Mouse (Mus musculus): Measurements from ENCODE around the gene Abcb5. TPM values are rescaled to one million over a fixed set of nuclear protein-coding genes. Genes with fewer than 3 reads are reported as not detected.
"Not testable (repeated sequence)": the region's sequence is repeated elsewhere in the genome, so short reads cannot be mapped to it uniquely, and the experiment has no call there.

Abcb5 gene
- polyA plus RNA-seq (2017; shearing (Covaris generic)), result not detected

DNA sequence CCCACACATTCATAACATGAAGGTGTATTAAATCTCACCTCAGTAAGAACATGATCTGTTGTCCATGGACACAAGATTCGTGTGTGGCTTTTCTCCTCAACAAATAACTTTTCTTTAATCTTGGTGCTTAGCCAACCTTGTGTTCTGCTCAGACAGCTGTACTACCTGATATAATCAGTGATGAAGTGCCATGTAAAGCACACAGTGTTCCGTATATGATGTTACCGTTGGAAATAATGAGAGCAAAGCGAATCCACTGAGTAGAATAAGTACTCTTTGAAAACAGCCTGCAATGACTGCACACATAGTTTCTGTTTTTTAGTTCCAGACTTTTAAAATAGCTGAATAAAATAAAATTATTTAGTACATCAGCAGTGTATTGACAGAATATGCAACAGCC is at the start of gene Abcb5:
TSS of gene Abcb5 (minus strand) at position 101 of the 400 bp plus-strand sequence.
- no peak for ATAC-seq

DNA sequence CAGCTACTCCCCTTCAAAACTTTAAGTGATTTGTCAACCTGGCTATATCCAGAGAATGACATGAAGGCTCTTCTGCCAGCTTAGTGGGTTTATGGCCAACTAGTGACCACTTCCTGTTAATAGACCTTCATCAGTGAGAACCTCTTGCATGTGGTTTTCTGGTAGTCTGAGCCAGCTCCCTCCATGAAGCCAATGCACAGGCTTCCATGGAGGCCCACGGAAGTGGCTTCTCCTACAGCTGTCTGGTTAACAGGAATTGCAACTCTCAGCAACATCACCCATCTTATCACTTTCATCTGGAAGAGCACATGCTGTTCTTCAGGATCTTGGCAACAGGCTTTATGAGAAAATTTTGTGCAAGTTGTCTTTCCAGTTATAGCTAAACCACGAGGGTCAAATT is 33.0 kb upstream of the Abcb5 start:
- ATAC-seq, result no peak

DNA sequence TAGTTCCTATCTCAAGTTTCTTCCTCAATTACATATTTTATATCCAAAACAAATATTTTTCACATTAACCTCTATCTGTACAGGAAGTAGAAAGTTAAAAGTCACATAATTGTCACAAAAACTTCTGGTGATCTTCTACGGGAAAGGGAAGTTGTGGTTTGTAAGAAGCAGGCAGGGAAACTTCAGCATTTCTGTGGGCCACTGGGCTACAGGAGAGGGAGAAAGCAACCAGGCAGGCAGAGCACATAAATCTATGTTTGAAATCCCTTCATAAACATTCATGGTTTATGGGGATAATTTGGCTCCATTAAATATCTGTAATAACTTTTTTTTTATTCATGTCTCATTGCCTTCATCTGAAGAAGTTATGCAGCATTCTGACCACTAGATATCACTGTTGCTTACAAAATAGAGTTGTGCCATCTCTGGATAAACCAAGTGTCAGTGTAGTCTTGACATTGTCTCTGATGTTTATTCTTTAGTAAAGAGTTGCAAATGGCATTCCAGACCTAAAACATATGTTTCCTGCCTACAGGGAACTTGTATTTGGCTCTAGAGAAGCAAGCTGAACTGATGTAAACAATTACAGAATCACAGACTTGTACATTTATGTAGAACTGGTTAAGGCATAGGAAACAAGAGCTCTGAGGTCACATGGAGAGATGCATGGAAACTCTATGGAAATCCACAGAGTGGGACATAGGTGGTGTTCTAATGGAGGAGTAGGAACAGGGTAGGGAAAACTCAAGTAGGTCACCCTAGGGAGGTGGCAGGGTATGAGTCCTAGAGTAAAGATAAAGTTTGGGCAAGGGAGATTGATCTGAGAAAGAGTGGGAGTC is 28.3 kb upstream of the Abcb5 start:
- no peak for ATAC-seq

DNA sequence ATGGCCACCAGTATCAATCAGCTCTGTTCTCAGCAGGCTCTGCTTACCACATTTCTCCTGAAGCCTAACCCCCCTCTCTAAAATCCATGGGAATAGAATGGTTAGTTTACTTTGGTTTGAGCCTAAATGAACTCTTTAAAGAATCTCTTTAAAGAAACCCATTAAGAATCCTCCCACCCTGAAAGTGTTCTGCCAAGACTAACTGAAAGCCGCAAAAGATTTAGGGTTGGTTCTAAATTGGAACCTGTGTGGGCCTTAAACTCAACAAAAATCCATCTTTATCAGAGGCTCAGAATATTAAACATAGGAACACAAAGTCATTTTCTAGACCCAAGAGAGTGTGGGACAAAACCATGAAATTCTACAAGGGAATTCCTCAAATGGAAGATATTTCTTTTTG is 18.6 kb upstream of the Abcb5 start:
- no peak for ATAC-seq

DNA sequence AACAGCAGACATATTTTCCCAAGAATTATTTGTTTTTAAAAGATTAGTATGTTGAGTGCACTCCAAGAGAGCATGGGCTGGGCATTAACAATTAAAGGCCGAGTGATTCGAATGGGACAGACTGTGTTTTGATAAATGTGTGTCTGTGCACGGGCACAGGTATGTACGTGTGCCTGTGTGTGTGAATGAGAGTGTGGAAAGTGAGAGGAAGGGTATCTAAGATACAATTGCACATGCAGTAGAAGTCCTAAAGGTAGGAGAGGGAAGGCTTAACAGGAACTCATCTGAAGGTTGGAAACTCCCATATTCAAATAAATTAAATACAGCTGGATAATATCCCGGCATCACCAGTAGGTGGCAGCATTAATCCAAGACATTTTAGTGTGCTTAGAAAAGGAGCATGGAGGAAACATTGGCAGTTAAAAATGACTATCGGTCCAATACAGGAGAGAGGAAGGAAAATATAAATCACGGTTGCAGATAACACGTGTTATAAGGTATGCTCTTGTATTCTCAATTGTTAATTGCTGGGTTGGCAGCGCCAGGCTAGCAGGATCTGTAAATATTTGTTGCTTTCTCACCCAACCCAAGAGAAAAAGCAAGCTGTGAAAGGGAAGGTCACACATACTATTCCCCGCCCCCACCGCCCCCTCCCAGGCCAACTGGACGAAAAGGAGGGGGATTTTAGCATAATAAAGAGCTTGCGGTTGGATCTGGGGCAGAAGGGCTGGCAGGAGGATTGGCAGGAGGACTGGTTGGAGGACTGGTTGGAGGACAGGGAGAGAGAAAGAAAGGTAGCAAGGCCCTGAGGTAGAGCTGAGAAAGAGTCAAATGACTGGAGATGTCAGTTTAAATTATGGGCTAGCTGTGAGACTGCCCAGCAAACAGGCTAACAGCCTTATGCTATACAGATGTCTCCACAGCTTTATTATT is 35.6 kb downstream of the Abcb5 start:
- ATAC-seq, result peak; percentile 73

DNA sequence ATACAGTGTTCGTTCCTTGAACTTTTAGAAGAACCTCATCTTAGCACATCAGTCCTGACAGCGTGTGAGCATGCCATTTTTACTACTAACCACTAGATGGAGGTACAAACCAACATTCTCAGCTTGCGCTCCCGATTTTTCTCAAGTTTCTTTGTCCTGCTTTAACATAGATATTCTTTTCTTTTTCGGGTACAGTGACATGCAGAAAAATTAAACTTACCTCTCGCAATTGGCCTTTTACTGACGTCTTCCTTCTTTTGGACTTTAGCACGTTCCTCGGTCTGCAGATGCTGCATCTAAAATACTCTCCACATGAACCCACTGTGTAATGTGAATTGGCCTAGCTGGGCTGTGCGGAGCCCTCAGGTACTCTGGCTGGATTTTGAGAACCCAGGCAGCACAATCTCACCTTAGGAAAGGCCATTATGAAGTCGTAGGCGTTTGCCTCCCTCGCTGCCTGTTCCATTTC is 39.4 kb downstream of the Abcb5 start:
- ATAC-seq, result no peak

DNA sequence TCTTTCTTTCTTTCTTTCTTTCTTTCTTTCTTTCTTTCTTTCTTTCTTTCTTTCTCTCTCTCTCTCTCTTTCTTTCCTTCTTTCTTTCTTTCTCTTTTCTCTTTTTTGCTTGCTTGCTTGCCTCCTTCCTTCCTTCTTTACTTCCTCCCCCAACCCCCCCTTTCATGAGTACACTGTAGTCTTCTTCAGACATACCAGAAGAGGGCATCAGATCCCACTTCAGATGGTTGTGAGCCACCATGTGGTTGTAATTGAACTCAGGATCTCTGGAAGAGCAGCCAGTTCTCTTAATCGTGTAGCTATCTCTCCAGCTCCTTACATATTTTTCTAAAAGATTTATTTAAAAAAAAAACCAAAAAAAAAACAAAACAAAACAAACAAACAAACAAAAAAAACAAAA is 42.3 kb downstream of the Abcb5 start:
- not testable (repeated sequence) for ATAC-seq

DNA sequence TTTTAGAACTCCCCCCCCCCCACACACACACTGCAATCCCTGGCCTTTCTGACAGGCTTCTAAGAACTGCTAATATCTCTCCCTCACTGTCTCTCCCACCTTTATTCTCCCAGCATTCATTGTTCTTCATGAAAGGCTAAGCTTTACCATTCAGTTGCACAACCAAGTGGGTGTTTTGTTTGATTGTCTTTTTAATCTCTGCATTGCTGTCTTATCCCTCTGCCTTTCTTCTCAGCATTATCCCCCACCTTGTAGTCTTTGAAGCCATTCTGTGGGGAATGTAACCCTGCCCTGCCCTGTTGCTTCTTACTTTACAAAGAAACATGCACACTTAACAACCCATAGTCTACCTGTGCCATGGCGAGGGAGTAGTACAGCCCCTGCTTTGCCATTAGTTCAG is 48.5 kb downstream of the Abcb5 start:
- no peak for ATAC-seq

DNA sequence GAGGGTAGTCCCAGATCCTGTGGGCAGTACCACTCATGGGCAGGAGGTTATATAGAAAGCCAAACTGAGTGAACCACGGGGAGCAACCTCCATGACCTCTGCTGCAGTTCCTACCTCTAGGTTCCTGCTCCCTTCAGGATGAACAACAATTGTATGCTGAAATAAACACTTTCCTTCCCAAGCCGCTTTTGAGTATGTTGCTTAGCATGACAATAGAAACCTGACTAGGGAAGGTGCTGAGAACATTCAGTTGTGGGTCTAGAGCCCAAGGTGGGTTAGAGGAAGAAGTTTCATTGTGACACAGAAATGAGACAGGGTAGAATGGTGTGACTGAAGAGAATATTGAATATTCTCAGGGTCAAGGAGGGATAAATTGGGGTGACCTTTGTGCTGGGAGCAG is 55.9 kb downstream of the Abcb5 start:
- no peak for ATAC-seq

DNA sequence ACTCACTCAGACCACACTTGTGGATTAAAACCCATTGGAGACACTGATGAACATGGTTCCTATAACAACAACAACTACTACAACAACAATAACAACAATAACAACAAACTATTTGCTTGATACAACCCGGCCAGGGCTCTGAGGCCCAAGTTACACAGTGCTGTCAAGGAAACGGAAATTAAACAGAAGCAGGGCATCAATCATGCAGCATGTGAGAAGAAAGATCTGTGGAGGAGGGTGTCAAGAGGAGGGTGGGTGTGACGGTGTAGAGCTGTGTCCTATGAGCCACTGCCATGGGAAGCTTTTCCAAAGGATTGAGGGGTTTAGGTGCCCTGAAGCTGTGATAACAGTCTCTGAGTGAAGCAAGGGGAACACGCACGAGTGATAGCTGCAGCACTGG is 64.0 kb downstream of the Abcb5 start:
- ATAC-seq, result no peak

DNA sequence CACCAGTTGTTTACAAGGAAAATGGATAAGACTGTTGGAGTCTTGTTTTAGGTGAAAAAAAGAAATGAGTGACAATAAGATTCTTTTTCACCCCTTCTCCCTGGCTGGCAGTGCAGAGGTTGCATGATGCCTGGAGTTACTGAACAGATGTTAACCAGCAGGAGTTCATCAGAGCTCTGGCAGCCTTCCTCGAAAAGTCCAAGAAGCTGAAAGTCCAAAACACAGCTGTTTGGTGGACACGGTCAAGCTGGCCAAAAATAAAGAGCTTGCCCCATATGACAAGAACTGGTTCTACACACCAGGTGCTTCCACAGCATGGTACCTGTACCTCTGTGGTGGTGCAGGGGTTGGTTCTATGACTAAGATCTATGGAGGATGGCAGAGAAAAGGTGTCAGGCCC is 78.3 kb downstream of the Abcb5 start:
- no peak for ATAC-seq

DNA sequence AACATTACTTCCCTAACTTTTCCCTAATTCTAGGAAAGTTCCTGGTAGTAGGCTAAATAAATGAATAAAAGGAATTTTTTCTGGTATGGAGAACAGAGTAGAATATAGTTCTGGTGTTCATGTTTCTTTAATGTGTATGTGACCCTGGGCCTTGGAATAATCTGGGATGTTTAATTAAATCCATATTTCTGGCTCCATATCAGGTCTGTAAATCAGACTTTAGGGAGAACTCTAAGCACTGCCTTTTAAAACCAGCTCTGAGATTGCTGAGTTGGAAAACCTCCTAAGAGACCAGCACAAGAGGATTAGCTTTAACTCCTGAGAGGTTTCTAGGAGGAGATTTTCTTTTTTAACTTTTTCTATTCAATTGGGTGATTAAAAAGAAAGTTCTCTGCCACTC is 83.4 kb downstream of the Abcb5 start:
- ATAC-seq, result no peak

DNA sequence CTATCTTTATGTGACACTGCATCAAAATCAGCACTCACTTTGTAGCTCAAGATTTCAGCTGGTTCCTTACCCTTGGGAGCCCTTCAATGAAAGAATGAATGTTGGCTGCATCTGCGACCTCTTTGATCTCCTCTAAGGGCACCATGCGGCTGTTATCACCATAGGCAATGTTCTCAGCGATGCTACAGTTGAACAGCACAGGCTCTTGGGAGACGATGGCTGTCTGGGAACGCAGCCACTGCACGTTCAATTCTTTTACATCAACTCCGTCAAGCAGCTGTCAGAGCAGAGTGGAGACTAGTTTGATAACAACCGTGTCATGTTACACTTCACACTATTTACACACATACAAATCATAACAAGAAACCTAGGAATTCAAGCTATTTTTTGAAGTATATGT is 93.5 kb downstream of the Abcb5 start:
- no peak for ATAC-seq

DNA sequence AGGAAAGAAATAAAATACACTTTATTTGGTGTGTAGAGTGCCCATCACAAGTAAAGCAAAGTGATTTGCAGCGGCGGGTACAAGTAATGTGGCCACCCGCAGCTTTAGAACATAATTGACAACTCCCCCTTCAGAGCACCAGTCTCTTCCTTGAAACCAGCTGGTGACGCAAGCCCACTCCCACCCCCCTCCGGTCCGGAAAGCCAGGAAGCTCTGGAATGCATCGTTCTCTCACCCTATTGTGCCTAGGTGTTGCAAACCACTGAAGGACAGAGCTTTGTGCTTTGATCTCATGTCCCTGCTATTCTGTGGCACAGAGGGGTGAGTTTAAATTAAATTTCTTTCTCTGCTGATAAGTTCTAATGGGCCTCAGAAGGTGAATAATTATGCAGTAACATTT is 110.1 kb downstream of the Abcb5 start:
- no peak for ATAC-seq

DNA sequence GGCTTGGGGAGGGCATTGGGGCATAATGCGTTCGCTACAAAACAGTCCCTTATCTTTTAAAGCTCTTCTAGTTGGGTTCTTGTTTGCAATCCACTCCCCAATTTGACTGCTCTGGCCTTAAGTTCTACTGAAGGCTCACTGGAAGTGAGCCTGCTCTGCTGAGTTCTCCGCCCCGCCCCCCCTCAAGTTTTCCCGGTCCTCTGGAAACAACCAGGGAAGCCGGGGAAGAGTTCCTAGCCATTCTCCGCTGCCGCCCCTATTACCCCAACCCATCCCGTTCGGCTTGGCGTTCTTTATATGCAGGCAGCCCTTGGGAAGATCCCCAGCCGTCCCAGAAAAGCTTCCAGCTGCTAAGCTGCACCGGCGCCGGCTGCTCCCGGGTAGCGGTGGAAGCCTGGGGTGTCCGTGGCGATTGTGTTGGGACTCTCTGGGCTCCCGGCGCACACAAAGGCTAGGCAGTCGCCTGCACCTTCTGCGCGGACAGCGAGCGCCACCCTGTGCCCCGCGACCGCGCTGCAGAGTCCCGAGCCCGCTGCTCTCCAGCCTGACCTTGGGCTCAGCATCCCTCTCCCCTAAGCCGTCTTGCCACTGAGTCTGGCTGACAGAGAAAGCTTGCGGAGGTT is 111.3 kb downstream of the Abcb5 start:
- peak; percentile 46 for ATAC-seq

DNA sequence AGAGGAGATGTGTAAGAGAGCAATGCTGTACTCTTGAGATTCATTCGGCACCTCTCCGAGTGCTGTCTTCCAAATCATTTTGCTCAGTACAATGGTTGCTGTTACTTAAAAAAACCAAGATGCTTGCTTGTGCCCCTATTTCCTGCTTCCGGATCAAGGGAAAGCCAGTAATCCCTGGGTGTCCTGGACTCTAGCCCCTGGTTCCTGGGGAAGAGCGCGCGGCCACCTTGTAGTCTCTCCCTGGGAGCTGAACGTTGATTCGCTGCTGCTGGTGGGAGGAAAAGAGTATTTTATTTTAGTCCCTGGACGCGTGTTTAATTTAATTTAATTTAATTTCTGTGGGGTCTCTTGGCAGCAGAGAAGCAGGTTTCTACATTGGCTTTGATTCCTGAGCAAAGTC is 111.8 kb downstream of the Abcb5 start:
- ATAC-seq, result no peak

DNA sequence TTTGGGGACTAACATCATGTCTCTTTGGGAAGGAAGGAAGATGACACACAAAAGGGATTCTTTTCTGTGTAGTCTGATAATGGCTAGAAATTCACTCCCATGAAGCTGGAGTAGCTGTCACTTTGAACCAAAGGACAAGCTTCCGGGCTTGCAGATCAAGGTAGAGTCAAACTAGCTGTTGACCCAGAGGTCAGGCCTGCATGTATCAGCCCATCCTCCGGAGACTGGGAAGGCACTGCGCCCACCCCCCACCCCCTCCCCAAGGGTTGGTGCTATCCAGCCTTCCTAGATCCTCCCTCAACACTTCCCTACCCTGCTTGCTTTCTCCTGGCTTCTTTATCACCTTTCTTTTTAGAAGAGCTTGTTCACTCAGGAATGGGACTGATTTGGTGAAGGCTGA is 112.9 kb downstream of the Abcb5 start:
- ATAC-seq, result no peak

DNA sequence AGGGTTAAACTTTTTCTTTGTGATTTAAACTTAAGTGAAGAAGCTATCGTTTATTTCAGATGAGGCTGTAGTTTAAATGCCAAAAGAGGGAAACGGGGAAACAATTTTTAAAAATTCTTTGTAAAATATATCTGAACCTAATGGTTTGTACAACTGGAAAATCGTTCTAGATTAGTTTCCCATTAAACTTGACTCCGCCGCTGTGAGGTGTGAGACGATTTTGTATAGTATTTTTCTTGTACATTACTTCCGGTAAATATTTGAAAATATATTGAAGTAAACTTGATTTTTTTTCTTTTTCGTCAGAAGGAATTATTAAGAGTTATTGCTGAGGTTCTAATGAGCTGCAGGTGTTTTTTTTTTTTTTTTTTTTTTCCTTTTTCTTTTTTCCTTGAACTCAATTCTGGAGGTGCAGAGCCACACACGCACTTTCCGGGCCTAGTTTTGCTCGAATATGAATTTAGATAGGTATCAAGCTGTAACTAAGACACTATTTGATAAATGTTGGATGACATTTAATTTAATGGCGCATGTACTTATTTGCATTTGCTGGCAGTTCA is 115.3 kb downstream of the Abcb5 start:
- no peak for ATAC-seq

DNA sequence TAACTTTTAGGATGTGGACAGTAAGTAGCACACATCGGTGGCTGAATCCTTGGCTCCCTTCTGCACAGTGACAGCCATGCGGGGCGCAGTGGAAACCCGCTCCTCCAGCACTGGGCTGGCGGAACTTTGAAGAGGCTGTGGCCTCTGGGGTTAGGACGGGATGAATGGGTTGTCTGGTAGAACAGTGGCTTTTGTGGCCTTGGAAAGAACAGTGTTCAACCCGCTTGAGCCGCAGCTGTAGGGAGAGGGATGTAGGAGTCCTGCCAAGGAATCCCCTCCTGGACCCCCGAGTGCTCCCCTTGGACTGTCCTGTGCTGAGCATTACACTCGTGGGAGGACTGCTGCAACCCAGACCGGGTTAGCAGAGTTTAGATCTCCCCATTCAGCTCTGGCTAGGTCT is 116.2 kb downstream of the Abcb5 start:
- ATAC-seq, result no peak

DNA sequence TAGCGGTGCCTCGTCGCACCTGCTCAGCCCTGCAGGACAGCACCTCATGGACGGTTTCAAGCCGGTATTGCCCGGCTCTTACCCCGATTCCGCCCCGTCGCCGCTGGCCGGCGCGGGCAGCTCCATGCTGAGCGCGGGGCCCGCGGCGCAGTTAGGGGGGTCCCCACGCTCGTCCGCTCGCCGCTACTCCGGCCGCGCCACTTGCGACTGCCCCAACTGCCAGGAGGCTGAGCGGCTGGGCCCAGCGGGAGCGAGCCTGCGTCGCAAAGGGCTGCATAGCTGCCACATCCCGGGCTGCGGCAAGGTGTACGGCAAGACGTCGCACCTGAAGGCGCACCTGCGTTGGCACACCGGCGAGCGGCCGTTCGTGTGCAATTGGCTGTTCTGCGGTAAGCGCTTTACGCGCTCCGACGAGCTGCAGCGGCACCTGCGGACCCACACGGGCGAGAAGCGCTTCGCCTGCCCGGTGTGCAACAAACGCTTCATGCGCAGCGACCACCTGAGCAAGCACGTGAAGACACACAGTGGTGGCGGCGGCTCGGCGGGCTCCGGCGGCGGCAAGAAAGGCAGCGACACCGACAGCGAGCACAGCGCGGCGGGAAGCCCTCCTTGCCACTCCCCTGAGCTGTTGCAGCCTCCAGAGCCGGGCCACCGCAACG is 116.9 kb downstream of the Abcb5 start:
- no peak for ATAC-seq

DNA sequence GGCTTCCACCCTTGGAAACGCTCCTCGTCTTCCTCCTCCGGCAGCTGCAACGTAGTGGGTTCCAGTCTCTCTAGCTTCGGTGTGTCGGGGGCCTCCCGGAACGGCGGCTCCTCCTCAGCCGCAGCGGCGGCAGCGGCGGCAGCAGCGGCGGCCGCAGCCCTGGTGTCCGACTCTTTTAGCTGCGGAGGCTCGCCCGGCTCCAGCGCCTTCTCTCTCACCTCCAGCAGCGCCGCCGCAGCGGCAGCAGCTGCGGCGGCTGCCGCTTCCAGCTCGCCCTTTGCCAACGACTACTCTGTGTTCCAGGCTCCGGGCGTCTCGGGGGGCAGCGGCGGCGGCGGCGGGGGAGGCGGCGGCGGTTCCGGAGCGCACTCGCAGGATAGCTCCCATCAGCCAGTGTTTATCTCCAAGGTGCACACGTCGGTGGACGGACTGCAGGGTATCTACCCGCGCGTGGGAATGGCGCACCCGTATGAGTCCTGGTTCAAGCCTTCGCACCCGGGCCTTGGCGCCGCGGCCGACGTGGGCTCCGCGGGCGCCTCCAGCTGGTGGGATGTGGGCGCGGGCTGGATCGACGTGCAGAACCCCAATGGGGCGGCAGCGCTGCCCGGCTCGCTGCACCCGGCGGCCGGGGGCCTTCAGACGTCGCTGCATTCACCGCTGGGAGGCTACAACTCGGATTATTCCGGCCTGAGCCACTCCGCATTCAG is 117.6 kb downstream of the Abcb5 start:
- ATAC-seq, result no peak

Data from activated CD4-positive, CD25-positive, alpha-beta regulatory T cell, adult 4 months (primary cell).